Mouse (Mus musculus) forebrain, embryonic 14.5 days (tissue): ENCODE data around the gene Arid1a. TPM values are rescaled to one million over a fixed set of nuclear protein-coding genes. Genes with fewer than 3 reads are reported as not detected.

Experiments used
- ATAC-seq: fragments of 200-750 bp; cut with Nextera tagmentation; 2 replicates; pipeline ENCODE4 v1.8.0; 2017; ENCODE audit warnings: mild to moderate bottlenecking, moderate library complexity
- DNase-seq: peaks from one replicate; pipeline ENCODE4 v3.0.0-alpha.2; 2015; ENCODE audit warnings: low spot score
- H3K27ac ChIP-seq: fragments of 300-500 bp; sonication (generic); 2 replicates; pipeline ENCODE4 v1.5.1; 2014; ENCODE audit warnings: low read depth, mild to moderate bottlenecking, control low read depth, low read length, moderate library complexity
- H3K27me3 ChIP-seq: fragments of 300-500 bp; sonication (generic); replicated peaks from 2 replicates; pipeline ENCODE4 v1.6.1; 2014; ENCODE audit warnings: low read length, control low read depth, mixed read lengths; ENCODE audit not compliant: control insufficient read depth, insufficient read depth
- H3K36me3 ChIP-seq: fragments of 300-500 bp; sonication (generic); 2 replicates; pipeline ENCODE4 v1.6.1; 2014; ENCODE audit warnings: low read length, control low read depth; ENCODE audit not compliant: control insufficient read depth, insufficient read depth
- H3K4me1 ChIP-seq: fragments of 300-500 bp; sonication (generic); 2 replicates; pipeline ENCODE4 v1.6.1; 2014; ENCODE audit warnings: antibody characterized with exemption, low read length, control low read depth; ENCODE audit not compliant: control insufficient read depth, insufficient read depth
- H3K4me2 ChIP-seq: fragments of 300-500 bp; sonication (generic); 2 replicates; pipeline ENCODE4 v1.6.1; 2014; ENCODE audit warnings: mild to moderate bottlenecking, control low read depth, low read length
- H3K4me3 ChIP-seq: fragments of 300-500 bp; sonication (generic); 2 replicates; pipeline ENCODE4 v1.5.1; 2014; ENCODE audit warnings: low read depth, low read length, control low read depth
- H3K9ac ChIP-seq: fragments of 300-500 bp; sonication (generic); 2 replicates; pipeline ENCODE4 v1.6.1; 2014; ENCODE audit warnings: mild to moderate bottlenecking, low read length, control low read depth, moderate library complexity
- H3K9me3 ChIP-seq: fragments of 300-500 bp; sonication (generic); replicated peaks from 2 replicates; pipeline ENCODE4 v1.6.1; 2016; ENCODE audit warnings: low read length, control low read depth, mixed read lengths; ENCODE audit not compliant: control insufficient read depth
- WGBS: fragments of 180-500 bp; shearing (Covaris S2); extraction: QIAGEN DNeasy Blood & Tissue Kit; methylation state at CpG from one replicate; pipeline ENCODE4 v1.1.7; 2014; 5-methylcytosine and 5-hydroxymethylcytosine counted together
- polyA plus RNA-seq: library from polyadenylated mRNA; unstranded; fragments of >200 nt; fragmentation: Nextera tagmentation; extraction: Ambion mirVana; gene quantifications from 2 replicates; pipeline ENCODE4 v1.2.1, GENCODE M21; 2014

The Arid1a gene
- polyA plus RNA-seq, 1 experiment from 2014 or later: 30.9 TPM

- 3% methylated on average over 24 of the region's 24 CpGs for WGBS
- Histone ChIP-seq H3K4me3 (peak overlapping the region; percentile 65), H3K9ac (peak overlapping the region; percentile 83), H3K27me3 (no peaks in the 10 kb centered on the region), H3K36me3 (0 out of 2 replicates have a peak, but pooled peaks cover 3% of the 10 kb centered on the region), H3K4me2 (peak overlapping the region; percentile 83), H3K27ac (peak overlapping the region; percentile 97), H3K9me3 (no peaks in the 10 kb centered on the region), H3K4me1 (peaks cover 36% of the 10 kb centered on the region)
- peak; percentile 30 for DNase-seq
- ATAC-seq: no peak; the same call in 1 of the 2 replicates
These were observed 83.5 kb downstream of the Arid1a start for GRCm38 (mm10) chr4:133672845-133673647.

GRCm38 (mm10) chr4:133671881-133672844 is 84.4 kb downstream of the Arid1a start, which contains the start of gene Pigv:
Gene Pigv (minus strand): TSS chr4:133672647.
- Histone ChIP-seq H3K36me3 (no peaks in the 10 kb centered on the region), H3K27ac (peak within 1 kb of the TSS; percentile 97), H3K4me1 (peaks cover 36% of the 10 kb centered on the region), H3K9me3 (no peaks in the 10 kb centered on the region), H3K4me2 (peak within 1 kb of the TSS; percentile 83), H3K9ac (peak within 1 kb of the TSS; percentile 83), H3K4me3 (peak within 1 kb of the TSS; percentile 65), H3K27me3 (no peaks in the 10 kb centered on the region)
- WGBS: under 1% methylated on average over 70 of the region's 76 CpGs
- ATAC-seq: peak; percentile 87
- peak; percentile 92 for DNase-seq

- Histone ChIP-seq H3K4me3 (peak overlapping the region; percentile 65), H3K9me3 (no peaks in the 10 kb centered on the region), H3K27ac (peak overlapping the region; percentile 97), H3K36me3 (no peaks in the 10 kb centered on the region), H3K4me2 (peak overlapping the region; percentile 83), H3K27me3 (no peaks in the 10 kb centered on the region), H3K4me1 (peaks cover 33% of the 10 kb centered on the region), H3K9ac (peak overlapping the region; percentile 83)
- 3% methylated on average over 13 of the region's 13 CpGs for WGBS
- ATAC-seq: no peak
- peak; percentile 92 for DNase-seq
These were observed 85.2 kb downstream of the Arid1a start for GRCm38 (mm10) chr4:133671184-133671880.

- Histone ChIP-seq H3K9me3 (no peaks in the 10 kb centered on the region), H3K36me3 (0 out of 2 replicates have a peak, but pooled peaks cover 3% of the 10 kb centered on the region), H3K4me2 (no peak overlapping the region), H3K27me3 (no peaks in the 10 kb centered on the region), H3K27ac (no peak overlapping the region), H3K9ac (no peak overlapping the region), H3K4me1 (peaks cover 24% of the 10 kb centered on the region), H3K4me3 (no peak overlapping the region)
- ATAC-seq (no peak), DNase-seq (no peak)
- 73% methylated on average over 6 of the region's 6 CpGs for WGBS
These were observed 86.8 kb downstream of the Arid1a start for GRCm38 (mm10) chr4:133669652-133670210.

- Histone ChIP-seq H3K27me3 (no peaks in the 10 kb centered on the region), H3K27ac (no peak overlapping the region), H3K36me3 (0 out of 2 replicates have a peak, but pooled peaks cover 7% of the 10 kb centered on the region), H3K4me3 (no peak overlapping the region), H3K9ac (no peak overlapping the region), H3K9me3 (no peaks in the 10 kb centered on the region), H3K4me2 (no peak overlapping the region), H3K4me1 (peaks cover 16% of the 10 kb centered on the region)
- ATAC-seq (no peak), DNase-seq (no peak)
- WGBS: 73% methylated on average over 3 of the region's 3 CpGs
These were observed 88.0 kb downstream of the Arid1a start for GRCm38 (mm10) chr4:133668537-133668936.

GRCm38 (mm10) chr4:133666199-133666598 is 90.4 kb downstream of the Arid1a start:
- H3K27ac ChIP-seq: no peak overlapping the region
- no peaks in the 10 kb centered on the region for H3K9me3 ChIP-seq
- WGBS: 89% methylated on average over 6 of the region's 6 CpGs
- DNase-seq (no peak), ATAC-seq (no peak)
- H3K9ac ChIP-seq: no peak overlapping the region
- 0 out of 2 replicates have a peak, but pooled peaks cover 7% of the 10 kb centered on the region for H3K4me1 ChIP-seq
- no peak overlapping the region for H3K4me2 ChIP-seq
- H3K4me3 ChIP-seq: no peak overlapping the region
- peaks cover 15% of the 10 kb centered on the region; the same call in 1 of the 2 replicates for H3K36me3 ChIP-seq
- H3K27me3 ChIP-seq: no peaks in the 10 kb centered on the region

GRCm38 (mm10) chr4:133665118-133665517 is 91.5 kb downstream of the Arid1a start:
- Histone ChIP-seq H3K9me3 (no peaks in the 10 kb centered on the region), H3K27ac (no peak overlapping the region), H3K4me3 (no peak overlapping the region), H3K4me1 (peaks cover 11% of the 10 kb centered on the region), H3K4me2 (no peak overlapping the region), H3K27me3 (no peaks in the 10 kb centered on the region), H3K36me3 (peaks cover 15% of the 10 kb centered on the region; the same call in 1 of the 2 replicates), H3K9ac (0 out of 2 replicates have a peak overlapping the region, but pooled peaks have one; percentile 7)
- 54% methylated on average over 11 of the region's 11 CpGs for WGBS
- DNase-seq (no peak), ATAC-seq (no peak)

GRCm38 (mm10) chr4:133662945-133663344 is 93.6 kb downstream of the Arid1a start:
- Histone ChIP-seq H3K36me3 (peaks cover 15% of the 10 kb centered on the region; the same call in 1 of the 2 replicates), H3K4me3 (no peak overlapping the region), H3K4me2 (no peak overlapping the region), H3K9me3 (no peaks in the 10 kb centered on the region), H3K27ac (no peak overlapping the region), H3K4me1 (peaks cover 20% of the 10 kb centered on the region), H3K27me3 (no peaks in the 10 kb centered on the region), H3K9ac (no peak overlapping the region)
- 85% methylated on average over 8 of the region's 8 CpGs for WGBS
- no peak for ATAC-seq
- no peak for DNase-seq
